Mouse (Mus musculus): ENCODE measurements around the gene Tmem268.

DNA sequence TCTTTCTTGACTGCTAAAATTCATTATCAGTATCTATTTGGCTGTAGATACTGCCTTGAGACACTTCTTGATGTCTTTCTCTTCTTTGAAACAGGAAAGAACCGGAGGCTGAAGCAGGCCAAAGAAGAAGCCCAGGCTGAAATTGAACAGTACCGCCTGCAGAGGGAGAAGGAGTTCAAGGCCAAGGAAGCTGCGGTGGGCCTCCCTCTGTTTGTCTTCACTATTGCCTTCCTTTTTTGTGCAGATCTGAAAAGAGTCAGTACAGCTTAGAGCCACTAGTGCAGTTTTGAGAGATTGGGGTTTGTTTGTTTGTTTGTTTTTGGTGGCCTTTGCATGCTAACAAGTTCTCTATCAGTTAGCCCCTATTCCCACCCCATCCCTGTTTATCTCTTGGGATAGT is 10.1 kb upstream of the Tmem268 start:
- no peak for TF ChIP-seq CTCF (conservative IDR thresholded peaks at IDR 0.05; ENCODE audit: low read length)
- TF ChIP-seq POU5F1 (IDR thresholded peaks at IDR 0.05; ENCODE audit: borderline replicate concordance, low read length) = no peak
- no peak for TF ChIP-seq NANOG (IDR thresholded peaks at IDR 0.05; ENCODE audit: borderline replicate concordance, low read length)
